Mouse (Mus musculus): ENCODE data around the gene Cyp3a13. TPM values are rescaled to one million over a fixed set of nuclear protein-coding genes. Genes with fewer than 3 reads are reported as not detected.
"Not testable (repeated sequence)": the region's sequence is repeated elsewhere in the genome, so short reads cannot be mapped to it uniquely, and the experiment has no call there.

Cyp3a13 gene
- polyA plus RNA-seq, 1 experiment from 2014 or later = not detected

DNA sequence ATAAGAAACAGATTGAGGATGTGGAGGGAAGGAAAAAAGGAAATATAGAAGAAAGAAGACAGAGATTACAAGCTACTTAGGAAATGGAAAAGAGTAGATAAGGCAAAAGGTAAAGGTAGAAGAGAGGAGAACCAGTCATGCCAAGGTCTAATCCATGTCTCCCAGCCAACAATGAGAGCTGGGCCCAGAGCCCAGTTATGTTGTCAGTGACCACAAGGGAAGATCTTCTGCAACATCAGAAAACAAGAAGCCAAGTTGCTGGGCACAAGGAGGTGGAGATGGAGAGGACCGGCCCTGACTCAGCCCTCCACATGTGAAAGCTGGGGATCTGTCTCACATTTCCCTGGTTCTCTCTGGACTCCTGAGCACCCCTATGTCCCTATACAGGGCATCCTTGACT, 33.8 kb downstream of the Cyp3a13 start:
- Histone ChIP-seq H3K27ac (ENCODE audit: low read depth, low read length) (no peak overlapping the region), H3K9me3 (ENCODE audit: control insufficient read depth, low read length) (no peaks in the 10 kb centered on the region), H3K4me2 (replicated peaks; ENCODE audit: low read depth, low read length) (no peak overlapping the region), H3K27me3 (ENCODE audit: control insufficient read depth, insufficient read depth, low read length) (no peaks in the 10 kb centered on the region), H3K4me1 (replicated peaks; ENCODE audit: control insufficient read depth, insufficient read depth, low read length) (no peaks in the 10 kb centered on the region), H3K9ac (ENCODE audit: low read depth, low read length) (no peak overlapping the region), H3K36me3 (ENCODE audit: control insufficient read depth, insufficient read depth, low read length) (no peaks in the 10 kb centered on the region), H3K4me3 (ENCODE audit: low read depth, low read length) (no peak overlapping the region)
- DNase-seq (ENCODE audit: low spot score) = no peak
- ATAC-seq (ENCODE audit: low FRiP score) = no peak
- WGBS = 100% methylated on average over 1 of the region's 1 CpGs

DNA sequence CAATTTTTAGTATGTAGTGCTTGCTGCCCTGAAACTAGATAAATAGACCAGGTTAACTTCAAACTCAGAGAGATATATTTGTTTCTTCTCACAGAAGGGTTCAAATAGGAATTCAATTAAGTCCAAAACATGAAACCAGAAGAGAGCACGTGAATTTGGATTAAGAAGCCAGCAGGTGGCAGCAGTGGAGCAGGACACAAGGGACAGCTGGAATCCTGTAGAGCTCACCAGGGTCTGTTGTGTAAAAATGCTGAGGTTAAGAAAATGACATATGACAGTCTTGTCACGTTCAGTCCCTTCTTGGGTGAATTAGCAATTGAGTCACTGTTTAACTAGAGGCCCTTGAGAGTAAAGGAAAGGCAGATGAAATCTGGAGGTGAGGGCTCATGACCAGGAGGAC, 35.5 kb downstream of the Cyp3a13 start:
- Histone ChIP-seq H3K9me3 (ENCODE audit: control insufficient read depth, low read length) (no peaks in the 10 kb centered on the region), H3K4me2 (replicated peaks; ENCODE audit: low read depth, low read length) (no peak overlapping the region), H3K36me3 (ENCODE audit: control insufficient read depth, insufficient read depth, low read length) (no peaks in the 10 kb centered on the region), H3K4me3 (ENCODE audit: low read depth, low read length) (no peak overlapping the region), H3K27me3 (ENCODE audit: control insufficient read depth, insufficient read depth, low read length) (no peaks in the 10 kb centered on the region), H3K9ac (ENCODE audit: low read depth, low read length) (no peak overlapping the region), H3K4me1 (replicated peaks; ENCODE audit: control insufficient read depth, insufficient read depth, low read length) (no peaks in the 10 kb centered on the region), H3K27ac (ENCODE audit: low read depth, low read length) (no peak overlapping the region)
- no peak for ATAC-seq (ENCODE audit: low FRiP score)
- 12% methylated on average over 2 of the region's 2 CpGs for WGBS
- peak; percentile 69 for DNase-seq (ENCODE audit: low spot score)

DNA sequence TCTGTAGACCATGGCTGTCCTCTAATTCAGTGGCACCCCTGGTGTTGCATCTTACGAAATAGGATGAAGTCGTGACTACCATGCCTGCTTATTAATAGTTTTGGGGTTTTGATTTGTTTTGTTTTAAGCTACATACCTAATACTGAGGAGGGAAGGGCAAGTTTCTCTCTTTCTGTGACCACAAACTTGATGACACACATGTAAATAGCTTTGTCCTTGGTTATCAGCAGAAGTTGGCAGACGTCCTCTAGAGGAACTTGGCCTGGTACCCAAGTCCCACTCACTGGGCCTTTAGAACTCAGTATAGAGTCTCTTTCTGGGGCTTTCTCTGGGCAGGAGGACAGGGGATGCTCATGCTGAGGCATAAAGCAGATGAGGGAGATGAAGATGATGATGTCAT, 38.1 kb downstream of the Cyp3a13 start:
- Histone ChIP-seq H3K36me3 (ENCODE audit: control insufficient read depth, insufficient read depth, low read length) (no peaks in the 10 kb centered on the region), H3K9me3 (ENCODE audit: control insufficient read depth, low read length) (no peaks in the 10 kb centered on the region), H3K9ac (ENCODE audit: low read depth, low read length) (no peak overlapping the region), H3K27ac (ENCODE audit: low read depth, low read length) (no peak overlapping the region), H3K4me3 (ENCODE audit: low read depth, low read length) (no peak overlapping the region), H3K4me2 (replicated peaks; ENCODE audit: low read depth, low read length) (no peak overlapping the region), H3K27me3 (ENCODE audit: control insufficient read depth, insufficient read depth, low read length) (no peaks in the 10 kb centered on the region), H3K4me1 (replicated peaks; ENCODE audit: control insufficient read depth, insufficient read depth, low read length) (no peaks in the 10 kb centered on the region)
- DNase-seq (ENCODE audit: low spot score) (no peak), ATAC-seq (ENCODE audit: low FRiP score) (no peak)
- 85% methylated on average over 3 of the region's 3 CpGs for WGBS

DNA sequence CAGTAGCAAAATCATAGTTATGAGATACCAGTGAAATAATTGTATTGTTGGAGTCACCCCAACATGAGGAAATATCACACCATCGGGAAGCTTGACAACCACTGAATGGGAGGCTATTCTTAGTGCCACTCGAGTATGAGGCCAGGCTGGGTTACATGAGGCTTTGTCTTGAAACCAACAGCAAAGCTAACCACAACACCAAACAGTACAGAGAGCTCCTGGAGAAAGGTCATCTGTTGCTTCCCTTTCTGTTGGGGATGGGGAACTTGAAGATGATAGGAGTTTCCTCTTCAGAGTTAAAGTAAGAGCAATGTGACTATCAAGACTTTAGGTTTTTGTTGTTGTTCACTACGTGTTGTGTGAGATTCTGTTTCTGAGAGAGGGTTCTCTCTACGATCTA, 38.5 kb downstream of the Cyp3a13 start:
- 84% methylated on average over 4 of the region's 4 CpGs for whole genome bisulfite sequencing
- DNase-seq (ENCODE audit: low spot score) (no peak), ATAC-seq (ENCODE audit: low FRiP score) (no peak)
- H3K9me3 ChIP-seq (ENCODE audit: control insufficient read depth, low read length) = no peaks in the 10 kb centered on the region
- no peak overlapping the region for H3K27ac ChIP-seq (ENCODE audit: low read depth, low read length)
- H3K4me2 ChIP-seq (replicated peaks; ENCODE audit: low read depth, low read length) = no peak overlapping the region
- no peak overlapping the region for H3K9ac ChIP-seq (ENCODE audit: low read depth, low read length)
- no peak overlapping the region for H3K4me3 ChIP-seq (ENCODE audit: low read depth, low read length)
- H3K27me3 ChIP-seq (ENCODE audit: control insufficient read depth, insufficient read depth, low read length) = no peaks in the 10 kb centered on the region
- no peaks in the 10 kb centered on the region for H3K4me1 ChIP-seq (replicated peaks; ENCODE audit: control insufficient read depth, insufficient read depth, low read length)
- no peaks in the 10 kb centered on the region for H3K36me3 ChIP-seq (ENCODE audit: control insufficient read depth, insufficient read depth, low read length)

DNA sequence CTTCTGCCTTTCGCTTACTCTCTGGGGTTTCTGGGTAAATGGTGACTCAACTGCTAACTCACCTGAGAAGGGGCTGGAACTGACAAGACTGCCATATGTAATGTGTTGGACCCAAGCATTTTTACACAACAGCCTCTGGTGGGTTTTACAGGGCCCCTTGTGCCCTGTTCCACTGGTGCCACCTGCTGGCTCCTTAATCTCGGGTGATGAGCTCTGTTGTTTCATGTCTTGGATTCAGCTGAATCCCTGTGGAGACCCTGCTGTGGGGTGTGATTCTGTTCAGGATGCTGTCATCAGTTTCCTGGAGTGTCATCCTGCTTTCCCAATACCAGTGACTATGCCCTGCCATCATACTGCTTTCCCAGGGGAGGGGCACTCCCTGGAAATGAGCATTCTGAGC, 43.6 kb downstream of the Cyp3a13 start:
- ATAC-seq (ENCODE audit: low FRiP score) = no peak
- peak; percentile 5 for DNase-seq (ENCODE audit: low spot score)
- Histone ChIP-seq H3K4me1 (replicated peaks; ENCODE audit: control insufficient read depth, insufficient read depth, low read length) (no peaks in the 10 kb centered on the region), H3K9ac (ENCODE audit: low read depth, low read length) (no peak overlapping the region), H3K36me3 (ENCODE audit: control insufficient read depth, insufficient read depth, low read length) (no peaks in the 10 kb centered on the region), H3K4me3 (ENCODE audit: low read depth, low read length) (no peak overlapping the region), H3K27me3 (ENCODE audit: control insufficient read depth, insufficient read depth, low read length) (no peaks in the 10 kb centered on the region), H3K4me2 (replicated peaks; ENCODE audit: low read depth, low read length) (no peak overlapping the region), H3K27ac (ENCODE audit: low read depth, low read length) (no peak overlapping the region), H3K9me3 (ENCODE audit: control insufficient read depth, low read length) (no peaks in the 10 kb centered on the region)
- WGBS = 61% methylated on average over 2 of the region's 2 CpGs

DNA sequence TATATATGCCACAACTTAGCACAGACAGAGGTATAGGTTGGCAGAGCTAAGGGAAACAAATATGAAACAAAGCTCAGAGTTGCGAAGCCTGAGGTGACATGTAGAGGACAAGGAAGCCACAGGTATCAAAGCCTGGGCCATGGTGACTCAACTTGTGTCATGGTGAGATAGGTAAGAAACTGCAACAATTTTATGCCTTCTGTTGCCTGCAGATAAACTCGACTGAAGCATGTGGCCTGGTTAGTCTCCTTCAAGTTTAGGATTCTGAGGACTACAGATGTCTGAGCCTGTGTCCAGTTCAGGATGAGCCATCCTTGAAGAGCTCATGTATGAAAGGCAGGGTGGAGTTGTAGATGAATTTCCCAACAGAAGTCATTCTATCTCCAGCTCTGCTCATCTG, 46.4 kb downstream of the Cyp3a13 start:
- no peak for DNase-seq (ENCODE audit: low spot score)
- Histone ChIP-seq H3K9me3 (ENCODE audit: control insufficient read depth, low read length) (no peaks in the 10 kb centered on the region), H3K27me3 (ENCODE audit: control insufficient read depth, insufficient read depth, low read length) (no peaks in the 10 kb centered on the region), H3K4me2 (replicated peaks; ENCODE audit: low read depth, low read length) (no peak overlapping the region), H3K4me3 (ENCODE audit: low read depth, low read length) (no peak overlapping the region), H3K36me3 (ENCODE audit: control insufficient read depth, insufficient read depth, low read length) (no peaks in the 10 kb centered on the region), H3K4me1 (replicated peaks; ENCODE audit: control insufficient read depth, insufficient read depth, low read length) (no peaks in the 10 kb centered on the region), H3K9ac (ENCODE audit: low read depth, low read length) (no peak overlapping the region), H3K27ac (ENCODE audit: low read depth, low read length) (no peak overlapping the region)
- ATAC-seq (ENCODE audit: low FRiP score) = no peak
- 83% methylated on average over 2 of the region's 2 CpGs for WGBS

DNA sequence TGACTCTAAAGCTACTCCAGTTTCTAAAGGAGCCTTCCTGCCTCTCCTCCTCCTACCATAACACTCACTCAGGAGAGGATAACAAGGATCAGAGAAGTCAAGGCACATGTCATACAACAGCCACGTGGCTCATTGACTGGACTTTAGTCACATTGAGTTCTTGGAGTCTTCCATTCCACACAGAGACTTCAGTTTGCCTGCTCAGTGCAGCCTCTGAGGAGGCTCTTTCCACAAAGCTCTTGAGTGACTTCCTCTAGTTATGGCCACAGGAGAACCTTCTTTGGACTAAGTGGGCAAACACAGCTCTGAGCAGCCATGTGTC, 49.1 kb downstream of the Cyp3a13 start:
- H3K4me2 ChIP-seq (replicated peaks; ENCODE audit: low read depth, low read length); ATAC-seq (ENCODE audit: low FRiP score); H3K27me3 ChIP-seq (ENCODE audit: control insufficient read depth, insufficient read depth, low read length); H3K4me1 ChIP-seq (replicated peaks; ENCODE audit: control insufficient read depth, insufficient read depth, low read length); H3K27ac ChIP-seq (ENCODE audit: low read depth, low read length); H3K9me3 ChIP-seq (ENCODE audit: control insufficient read depth, low read length); DNase-seq (ENCODE audit: low spot score); H3K4me3 ChIP-seq (ENCODE audit: low read depth, low read length); H3K9ac ChIP-seq (ENCODE audit: low read depth, low read length); H3K36me3 ChIP-seq (ENCODE audit: control insufficient read depth, insufficient read depth, low read length): not testable (repeated sequence)
- 45% methylated on average over 1 of the region's 1 CpGs for WGBS

DNA sequence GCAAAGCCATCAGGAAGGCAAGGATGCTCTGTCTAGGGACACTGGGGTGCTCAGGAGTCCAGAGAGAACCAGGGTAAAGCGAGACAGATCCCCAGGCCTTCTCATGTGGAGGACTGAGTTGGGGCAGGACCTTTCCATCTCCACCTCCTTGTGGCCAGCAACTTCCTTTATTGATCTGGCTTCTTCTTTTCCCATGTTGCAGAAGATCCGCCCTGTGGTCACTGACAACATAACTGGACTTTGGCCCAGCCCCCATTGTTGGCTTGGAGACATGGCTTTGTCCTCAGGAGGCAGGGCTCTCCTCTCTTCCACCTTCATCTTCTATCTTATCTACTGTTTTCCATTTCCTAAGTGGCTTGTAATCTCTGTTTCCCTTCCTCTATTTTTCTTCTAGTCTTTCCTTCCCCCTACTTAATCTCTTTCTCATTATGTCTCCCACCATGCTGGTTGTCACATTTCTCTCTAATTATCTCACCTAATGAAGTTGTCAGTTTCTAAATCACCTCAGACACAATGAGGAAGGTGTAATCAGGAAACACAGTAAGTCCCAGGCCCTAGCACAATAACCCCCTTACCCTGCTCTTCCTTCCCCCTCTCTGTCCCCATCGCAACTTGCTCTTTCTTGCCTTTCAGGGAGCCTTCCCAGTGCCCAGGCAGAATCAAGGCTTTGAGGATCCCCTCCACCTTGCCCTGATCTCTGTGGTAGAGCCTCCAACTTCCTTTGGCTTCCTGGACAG, 49.6 kb downstream of the Cyp3a13 start, which contains the start of gene Pilrb2:
TSS of gene Pilrb2 (minus strand) at position 172 of the 737 bp plus-strand sequence.
- ATAC-seq (ENCODE audit: low FRiP score); H3K36me3 ChIP-seq (ENCODE audit: control insufficient read depth, insufficient read depth, low read length); H3K4me3 ChIP-seq (ENCODE audit: low read depth, low read length); H3K27me3 ChIP-seq (ENCODE audit: control insufficient read depth, insufficient read depth, low read length); H3K4me2 ChIP-seq (replicated peaks; ENCODE audit: low read depth, low read length); DNase-seq (ENCODE audit: low spot score); H3K9me3 ChIP-seq (ENCODE audit: control insufficient read depth, low read length); H3K4me1 ChIP-seq (replicated peaks; ENCODE audit: control insufficient read depth, insufficient read depth, low read length); H3K27ac ChIP-seq (ENCODE audit: low read depth, low read length); H3K9ac ChIP-seq (ENCODE audit: low read depth, low read length): not testable (repeated sequence)
- 82% methylated on average over 2 of the region's 3 CpGs for WGBS

DNA sequence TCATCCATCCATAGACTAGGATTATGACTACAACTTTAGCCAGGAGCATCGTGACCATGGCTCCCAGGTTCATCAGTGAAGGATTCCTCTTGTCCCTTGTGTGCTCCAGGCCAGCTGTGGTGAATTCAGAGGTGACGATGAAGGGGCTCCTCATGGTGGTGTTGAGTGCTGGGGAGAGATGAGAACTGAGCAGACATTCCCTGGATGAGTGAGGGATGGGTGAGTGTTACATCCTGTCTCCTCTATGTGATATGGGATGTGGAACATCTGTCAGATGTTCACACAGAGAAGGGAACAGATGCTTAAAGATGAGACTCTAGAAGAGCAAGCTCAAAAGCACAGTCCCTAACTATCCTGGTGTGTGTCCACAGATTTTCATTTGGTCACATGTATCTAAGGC, 52.8 kb downstream of the Cyp3a13 start:
- H3K9me3 ChIP-seq (ENCODE audit: control insufficient read depth, low read length); H3K36me3 ChIP-seq (ENCODE audit: control insufficient read depth, insufficient read depth, low read length); H3K4me2 ChIP-seq (replicated peaks; ENCODE audit: low read depth, low read length); DNase-seq (ENCODE audit: low spot score); H3K4me1 ChIP-seq (replicated peaks; ENCODE audit: control insufficient read depth, insufficient read depth, low read length); ATAC-seq (ENCODE audit: low FRiP score); H3K4me3 ChIP-seq (ENCODE audit: low read depth, low read length); H3K27me3 ChIP-seq (ENCODE audit: control insufficient read depth, insufficient read depth, low read length); H3K27ac ChIP-seq (ENCODE audit: low read depth, low read length); H3K9ac ChIP-seq (ENCODE audit: low read depth, low read length): not testable (repeated sequence)
- 65% methylated on average over 2 of the region's 2 CpGs for WGBS
